Mouse (Mus musculus) neural tube, embryonic 14.5 days (tissue): ENCODE data around the gene Cd5. TPM values are rescaled to one million over a fixed set of nuclear protein-coding genes. Genes with fewer than 3 reads are reported as not detected.

Experiments used
- ATAC-seq: fragments of 200-750 bp; cut with Nextera tagmentation; 2 replicates; pipeline ENCODE4 v1.8.0; 2017; ENCODE audit warnings: low read depth, mild to moderate bottlenecking, moderate TSS enrichment, moderate library complexity
- H3K27ac ChIP-seq: fragments of 300-500 bp; sonication (generic); 2 replicates; pipeline ENCODE4 v1.5.1; 2014; ENCODE audit warnings: low read depth, mild to moderate bottlenecking, control low read depth, low read length, moderate library complexity, mixed read lengths
- H3K27me3 ChIP-seq: fragments of 300-500 bp; sonication (generic); 2 replicates; pipeline ENCODE4 v1.6.1; 2014; ENCODE audit warnings: low read length; ENCODE audit not compliant: control insufficient read depth, insufficient read depth
- H3K36me3 ChIP-seq: fragments of 300-500 bp; sonication (generic); 2 replicates; pipeline ENCODE4 v1.6.1; 2014; ENCODE audit warnings: low read length, mixed read lengths; ENCODE audit not compliant: control insufficient read depth, insufficient read depth
- H3K4me1 ChIP-seq: fragments of 300-500 bp; sonication (generic); 2 replicates; pipeline ENCODE4 v1.6.1; 2014; ENCODE audit warnings: low read length; ENCODE audit not compliant: control insufficient read depth, insufficient read depth
- H3K4me2 ChIP-seq: fragments of 300-500 bp; sonication (generic); 2 replicates; pipeline ENCODE4 v1.6.1; 2014; ENCODE audit warnings: mild to moderate bottlenecking, low read depth, low read length, control low read depth
- H3K4me3 ChIP-seq: fragments of 300-500 bp; sonication (generic); 2 replicates; pipeline ENCODE4 v1.5.1; 2014; ENCODE audit warnings: low read depth, low read length, control low read depth, mixed read lengths
- H3K9ac ChIP-seq: fragments of 300-500 bp; sonication (generic); replicated peaks from 2 replicates; pipeline ENCODE4 v1.6.1; 2014; ENCODE audit warnings: low read depth, mild to moderate bottlenecking, control low read depth, low read length, mixed read lengths
- H3K9me3 ChIP-seq: fragments of 300-500 bp; sonication (generic); 2 replicates; pipeline ENCODE4 v1.6.1; 2016; ENCODE audit warnings: low read length; ENCODE audit not compliant: control insufficient read depth
- WGBS: fragments of 180-500 bp; shearing (Covaris S2); extraction: QIAGEN DNeasy Blood & Tissue Kit; methylation state at CpG from one replicate; pipeline ENCODE4 v1.1.7; 2014; 5-methylcytosine and 5-hydroxymethylcytosine counted together
- polyA plus RNA-seq: library from polyadenylated mRNA; unstranded; fragments of >200 nt; fragmentation: Nextera tagmentation; extraction: Ambion mirVana; gene quantifications from 2 replicates; pipeline ENCODE4 v1.2.1, GENCODE M21; 2014

Cd5 gene
- polyA plus RNA-seq, result 0.44 TPM in 1 of 2 replicates, not detected in the other

DNA sequence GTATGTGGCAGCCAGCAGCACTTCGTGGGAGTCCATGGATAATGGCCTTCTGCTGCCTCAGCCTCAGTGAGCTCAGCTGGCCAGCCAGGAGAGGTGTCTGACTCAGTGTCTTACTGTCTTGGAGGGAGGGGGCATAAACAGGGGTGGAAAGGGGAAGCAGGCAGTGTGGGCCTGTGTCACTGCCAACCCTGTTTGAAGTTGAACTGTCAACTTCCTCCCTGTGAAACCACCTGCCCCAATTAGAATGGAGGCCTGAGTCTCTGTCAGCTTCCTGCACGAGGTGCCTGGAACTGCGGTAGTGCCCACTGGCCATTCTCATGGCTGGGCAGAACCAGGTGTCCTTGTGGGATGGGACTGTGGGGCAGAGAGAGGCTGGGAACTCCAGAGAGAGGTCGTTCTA is at the start of gene Cd5:
TSS of gene Cd5 (minus strand) at position 192 of the 400 bp plus-strand sequence.
- Histone ChIP-seq H3K27ac (no peak within 1 kb of the TSS), H3K4me3 (no peak within 1 kb of the TSS), H3K4me2 (no peak within 1 kb of the TSS), H3K4me1 (no peaks in the 10 kb centered on the region), H3K9ac (no peak within 1 kb of the TSS), H3K9me3 (no peaks in the 10 kb centered on the region), H3K27me3 (no peaks in the 10 kb centered on the region), H3K36me3 (no peaks in the 10 kb centered on the region)
- ATAC-seq, result no peak
- 72% methylated on average over 4 of the region's 4 CpGs for WGBS

DNA sequence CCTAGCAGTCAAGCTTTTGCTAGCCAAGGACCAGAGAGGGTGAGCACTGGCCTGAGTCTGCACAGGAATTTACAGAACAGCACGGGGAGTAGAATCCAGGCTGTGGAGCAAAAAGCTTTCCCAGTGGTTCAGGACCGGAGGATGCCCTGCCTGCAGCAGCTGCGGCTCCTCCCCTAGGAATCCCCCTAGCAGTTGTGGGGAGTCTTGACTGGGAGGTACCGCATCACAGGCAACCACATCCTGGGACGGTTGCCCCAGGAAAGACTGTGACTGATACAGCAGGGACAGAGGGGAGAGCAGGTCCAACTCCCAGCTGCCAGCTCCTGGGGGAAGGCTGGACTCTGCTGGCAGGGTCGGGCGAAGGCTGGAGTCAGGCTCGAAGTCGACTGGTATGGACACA is 49.4 kb upstream of the Cd5 start:
- WGBS, result 75% methylated on average over 9 of the region's 9 CpGs
- Histone ChIP-seq H3K4me1 (no peaks in the 10 kb centered on the region), H3K4me3 (no peak overlapping the region), H3K9me3 (no peaks in the 10 kb centered on the region), H3K9ac (no peak overlapping the region), H3K36me3 (no peaks in the 10 kb centered on the region), H3K27me3 (no peaks in the 10 kb centered on the region), H3K4me2 (no peak overlapping the region), H3K27ac (no peak overlapping the region)
- no peak for ATAC-seq

DNA sequence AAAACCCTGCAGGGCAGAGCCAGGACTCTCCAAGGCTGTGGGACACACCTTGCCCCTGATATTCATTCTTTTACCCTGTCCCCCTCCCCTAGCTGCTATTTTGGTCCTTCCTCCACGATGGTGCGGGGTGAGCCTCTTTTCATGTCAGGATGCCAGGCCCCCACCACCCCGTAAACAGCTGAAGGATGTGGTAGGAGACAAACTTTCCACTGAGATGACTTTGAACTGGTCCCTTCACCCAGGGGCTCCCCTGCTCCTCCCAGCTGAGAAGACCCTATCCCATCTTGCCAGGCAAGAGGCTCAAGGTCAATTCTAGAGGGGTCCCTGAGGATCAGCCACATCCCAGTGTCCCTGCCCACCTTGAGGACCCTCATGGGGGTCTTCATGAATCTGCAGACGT is 48.6 kb upstream of the Cd5 start:
- H3K4me1 ChIP-seq, result no peaks in the 10 kb centered on the region
- 80% methylated on average over 4 of the region's 4 CpGs for WGBS
- H3K36me3 ChIP-seq, result no peaks in the 10 kb centered on the region
- ATAC-seq, result no peak
- H3K4me2 ChIP-seq, result no peak overlapping the region
- no peak overlapping the region for H3K9ac ChIP-seq
- H3K27ac ChIP-seq, result no peak overlapping the region
- no peaks in the 10 kb centered on the region for H3K9me3 ChIP-seq
- no peaks in the 10 kb centered on the region for H3K27me3 ChIP-seq
- no peak overlapping the region for H3K4me3 ChIP-seq

DNA sequence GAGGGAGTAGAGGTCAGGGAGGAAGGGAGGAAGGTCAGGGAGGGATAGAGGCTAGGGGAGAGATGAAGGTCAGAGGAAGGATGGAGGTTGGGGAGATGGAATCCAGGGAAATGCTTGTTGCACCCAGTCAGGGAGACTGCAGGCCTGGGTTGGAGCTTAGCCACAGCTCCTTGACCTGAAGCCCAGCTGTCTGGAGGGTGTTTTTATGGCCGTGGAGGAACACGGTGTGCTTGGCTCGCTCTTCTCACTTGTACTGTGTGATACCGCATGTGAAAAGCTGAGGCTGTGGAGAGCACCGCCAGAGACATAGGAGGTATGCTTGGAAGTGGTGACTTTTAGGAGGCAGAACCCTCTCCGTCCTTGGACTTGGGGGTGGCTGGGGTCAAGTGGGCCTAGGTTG is 48.0 kb upstream of the Cd5 start:
- H3K27ac ChIP-seq, result no peak overlapping the region
- H3K4me1 ChIP-seq, result no peaks in the 10 kb centered on the region
- no peak for ATAC-seq
- no peak overlapping the region for H3K4me2 ChIP-seq
- no peak overlapping the region for H3K4me3 ChIP-seq
- no peaks in the 10 kb centered on the region for H3K9me3 ChIP-seq
- 89% methylated on average over 6 of the region's 6 CpGs for WGBS
- no peak overlapping the region for H3K9ac ChIP-seq
- H3K36me3 ChIP-seq, result no peaks in the 10 kb centered on the region
- no peaks in the 10 kb centered on the region for H3K27me3 ChIP-seq

DNA sequence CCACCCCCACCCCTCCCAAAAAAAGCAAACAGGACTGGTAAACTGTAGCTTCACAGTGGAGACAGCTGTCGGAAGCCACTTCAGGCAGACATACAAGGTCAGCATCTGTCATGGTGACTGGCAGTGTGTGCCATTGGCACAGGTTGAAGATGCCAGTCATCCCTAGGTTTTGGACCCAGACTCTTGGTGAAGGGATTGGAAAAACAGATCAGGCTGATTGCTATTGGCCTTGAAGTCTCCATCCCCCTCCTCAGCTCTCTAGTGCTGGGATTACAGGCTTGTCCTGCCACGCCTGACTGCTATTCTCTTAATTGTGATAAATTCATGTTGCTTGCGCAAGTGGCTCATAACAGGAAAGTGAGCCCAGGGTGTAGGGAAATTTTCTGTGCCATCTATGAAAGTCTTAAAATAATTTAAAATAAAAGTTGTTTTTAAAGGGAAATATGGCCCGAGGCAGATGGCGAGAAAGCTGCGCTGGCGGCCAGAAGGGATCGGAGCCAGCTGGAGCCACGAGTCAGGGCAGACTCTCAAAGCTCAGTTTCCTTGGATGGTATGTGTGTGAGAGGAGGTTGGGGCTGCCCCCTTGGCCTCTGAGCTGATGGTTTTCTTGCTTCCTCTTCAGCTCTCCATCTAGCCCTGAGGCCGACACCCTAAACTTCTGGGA is 46.1 kb upstream of the Cd5 start:
- H3K27ac ChIP-seq, result no peak overlapping the region

DNA sequence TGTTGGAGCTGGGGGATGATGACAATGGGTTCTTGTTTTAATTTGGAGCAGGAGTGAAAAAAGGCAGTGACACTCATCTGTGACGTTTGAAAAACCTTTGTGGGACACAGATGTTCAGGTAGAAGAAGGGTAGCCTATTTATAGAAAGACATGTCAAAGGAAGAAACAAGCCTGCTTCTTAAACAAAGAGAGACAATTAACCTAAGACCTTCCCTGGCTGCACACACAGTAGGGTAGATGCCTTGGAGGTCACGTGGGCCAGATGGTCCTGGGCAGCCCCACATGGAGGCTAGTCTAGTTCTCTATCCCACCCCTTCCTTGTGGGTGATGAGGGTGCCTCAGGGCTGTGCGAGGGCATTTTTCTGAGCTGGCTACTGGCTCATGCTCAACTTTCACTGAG is 45.3 kb upstream of the Cd5 start:
- no peak overlapping the region for H3K9ac ChIP-seq
- H3K36me3 ChIP-seq, result no peaks in the 10 kb centered on the region
- no peak overlapping the region for H3K4me2 ChIP-seq
- H3K4me3 ChIP-seq, result no peak overlapping the region
- 44% methylated on average over 3 of the region's 3 CpGs for WGBS
- no peaks in the 10 kb centered on the region for H3K4me1 ChIP-seq
- ATAC-seq, result no peak
- H3K27me3 ChIP-seq, result no peaks in the 10 kb centered on the region
- no peak overlapping the region for H3K27ac ChIP-seq
- H3K9me3 ChIP-seq, result no peaks in the 10 kb centered on the region

More for the DNA sequence above, 46.1 kb upstream of the Cd5 start:
- H3K36me3 ChIP-seq, result no peaks in the 10 kb centered on the region
- no peak overlapping the region for H3K9ac ChIP-seq
- no peak overlapping the region for H3K4me3 ChIP-seq
- no peaks in the 10 kb centered on the region for H3K4me1 ChIP-seq
- H3K27me3 ChIP-seq, result no peaks in the 10 kb centered on the region
- WGBS, result 77% methylated on average over 10 of the region's 10 CpGs
- no peak overlapping the region for H3K4me2 ChIP-seq
- H3K9me3 ChIP-seq, result no peaks in the 10 kb centered on the region
- no peak for ATAC-seq

DNA sequence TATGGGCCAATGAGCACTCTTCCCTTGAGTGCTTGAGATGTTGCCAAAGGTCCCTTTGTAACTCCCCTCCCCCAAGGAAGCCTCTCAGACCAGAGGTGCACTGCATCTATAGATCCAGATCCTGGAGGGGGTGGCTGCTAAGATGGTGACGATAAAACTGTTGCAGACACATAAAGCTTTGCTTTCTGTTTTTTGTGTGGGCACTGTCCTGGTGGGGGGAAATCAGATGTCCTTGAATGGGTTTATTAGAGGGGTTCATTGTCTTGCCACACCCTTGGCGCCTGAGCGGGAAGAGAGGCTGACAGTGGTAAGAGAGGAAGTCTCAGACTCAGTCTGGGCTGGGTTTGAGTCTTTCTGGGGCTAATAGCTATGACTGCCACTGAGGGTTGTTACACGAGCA is 44.4 kb upstream of the Cd5 start:
- Histone ChIP-seq H3K4me3 (no peak overlapping the region), H3K36me3 (no peaks in the 10 kb centered on the region), H3K4me1 (no peaks in the 10 kb centered on the region), H3K4me2 (no peak overlapping the region), H3K27ac (no peak overlapping the region), H3K9ac (no peak overlapping the region), H3K9me3 (no peaks in the 10 kb centered on the region), H3K27me3 (no peaks in the 10 kb centered on the region)
- no peak for ATAC-seq
- WGBS, result 75% methylated on average over 4 of the region's 4 CpGs

DNA sequence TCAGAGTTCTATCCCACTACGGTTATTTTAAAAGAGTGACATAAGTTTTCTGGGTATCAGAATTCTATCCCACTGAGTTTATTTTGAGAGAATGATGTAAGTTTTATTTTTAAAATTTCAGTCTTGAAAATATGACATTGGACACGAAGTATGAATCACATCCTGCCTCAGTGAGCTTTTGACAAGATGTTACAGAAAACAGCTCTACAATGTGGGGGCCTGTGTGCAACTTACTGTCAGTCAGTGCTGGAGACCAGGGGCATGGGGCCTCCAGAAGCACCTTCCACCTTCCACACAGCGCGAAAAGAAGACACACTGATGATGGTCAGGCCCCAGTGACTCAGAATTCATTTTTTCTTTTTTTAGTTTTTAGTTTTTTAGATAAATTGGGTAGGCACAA is 42.8 kb upstream of the Cd5 start:
- no peaks in the 10 kb centered on the region for H3K36me3 ChIP-seq
- H3K27ac ChIP-seq, result no peak overlapping the region
- H3K9ac ChIP-seq, result no peak overlapping the region
- no peaks in the 10 kb centered on the region for H3K9me3 ChIP-seq
- H3K4me1 ChIP-seq, result no peaks in the 10 kb centered on the region
- WGBS, result 86% methylated on average over 4 of the region's 4 CpGs
- no peak overlapping the region for H3K4me3 ChIP-seq
- no peak overlapping the region for H3K4me2 ChIP-seq
- H3K27me3 ChIP-seq, result no peaks in the 10 kb centered on the region
- no peak for ATAC-seq

DNA sequence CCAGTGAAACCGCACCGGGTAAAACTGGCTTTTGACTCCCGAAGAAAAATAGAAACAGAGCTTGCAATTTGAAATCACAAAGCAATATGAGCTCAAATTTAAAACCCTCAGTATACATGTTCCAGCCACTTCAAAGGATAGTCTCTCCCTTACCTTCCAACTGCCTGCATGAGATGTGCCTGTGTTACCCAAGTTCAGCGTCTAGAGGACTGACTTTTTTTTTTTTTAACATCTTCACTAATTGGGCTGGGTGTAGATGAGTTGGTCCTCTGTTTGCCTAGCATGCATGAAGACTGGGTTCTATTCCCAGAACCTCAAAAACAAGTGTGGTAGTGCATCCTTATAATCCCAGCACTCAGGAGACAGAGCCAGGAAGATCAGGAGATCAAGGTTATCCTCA is 38.1 kb upstream of the Cd5 start:
- Histone ChIP-seq H3K4me2 (no peak overlapping the region), H3K9me3 (no peaks in the 10 kb centered on the region), H3K4me1 (no peaks in the 10 kb centered on the region), H3K36me3 (no peaks in the 10 kb centered on the region), H3K27ac (no peak overlapping the region), H3K27me3 (no peaks in the 10 kb centered on the region), H3K9ac (no peak overlapping the region), H3K4me3 (no peak overlapping the region)
- WGBS, result 94% methylated on average over 4 of the region's 4 CpGs
- no peak for ATAC-seq
